Mouse (Mus musculus): ENCODE results near the gene Sec14l4. TPM values are rescaled to one million over a fixed set of nuclear protein-coding genes. Genes with fewer than 3 reads are reported as not detected.

The Sec14l4 gene
- polyA plus RNA-seq, 1 experiment: not detected

DNA sequence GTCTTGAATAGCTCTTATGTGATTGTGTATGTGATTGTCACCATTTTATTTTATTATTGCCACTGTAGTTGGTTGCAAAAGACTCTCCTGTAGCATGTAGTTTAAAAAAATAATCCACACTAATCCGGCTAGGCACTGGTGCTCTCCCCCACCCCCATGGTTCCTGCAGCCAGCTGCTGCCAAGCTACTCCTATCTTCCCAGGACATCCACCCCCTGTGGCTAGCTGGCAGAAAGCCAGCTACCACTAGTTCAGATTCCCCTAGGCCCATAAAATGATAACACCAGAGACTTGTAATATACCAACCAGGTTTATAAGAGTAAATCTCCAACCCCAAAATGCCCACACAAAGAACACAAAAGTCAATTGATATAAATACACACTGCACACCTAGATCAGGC is 55.0 kb downstream of the Sec14l4 start:
- no peaks in the 10 kb centered on the region for H3K79me2 ChIP-seq (ENCODE audit: control insufficient read depth, insufficient read depth)
- TF ChIP-seq MYOG (IDR thresholded peaks at IDR 0.05; ENCODE audit: control insufficient read depth, extremely low read depth, insufficient read length) (no peak), MAX (IDR thresholded peaks at IDR 0.05) (no peak), CTCF (IDR thresholded peaks at IDR 0.05; ENCODE audit: control insufficient read depth, insufficient read depth, insufficient read length) (no peak), CEBPB (IDR thresholded peaks at IDR 0.05; ENCODE audit: low read depth) (no peak), MYOD1 (IDR thresholded peaks at IDR 0.05; ENCODE audit: control insufficient read depth, insufficient read length, low read depth) (no peak), FOSL1 (IDR thresholded peaks at IDR 0.05; ENCODE audit: insufficient read depth, low read length, poor library complexity, severe bottlenecking) (no peak), USF1 (IDR thresholded peaks at IDR 0.05; ENCODE audit: low read depth) (no peak)
- no peaks in the 10 kb centered on the region for H3K36me3 ChIP-seq (ENCODE audit: control insufficient read depth, insufficient read depth)
- no peaks in the 10 kb centered on the region for H3K27me3 ChIP-seq (ENCODE audit: control insufficient read depth, insufficient read depth, insufficient read length)
- H3K4me3 ChIP-seq (ENCODE audit: insufficient read depth, poor library complexity, severe bottlenecking): no peak overlapping the region
- H3K79me3 ChIP-seq (ENCODE audit: low read depth): no peaks in the 10 kb centered on the region
- H3ac ChIP-seq (ENCODE audit: control insufficient read depth, insufficient read length, low read depth): no peak overlapping the region

- no peaks in the 10 kb centered on the region for H3K79me3 ChIP-seq (ENCODE audit: low read depth)
- no peaks in the 10 kb centered on the region for H3K79me2 ChIP-seq (ENCODE audit: control insufficient read depth, insufficient read depth)
- TF ChIP-seq MYOD1 (IDR thresholded peaks at IDR 0.05; ENCODE audit: control insufficient read depth, insufficient read length, low read depth) (no peak), MAX (IDR thresholded peaks at IDR 0.05) (no peak), USF1 (IDR thresholded peaks at IDR 0.05; ENCODE audit: low read depth) (no peak), FOSL1 (IDR thresholded peaks at IDR 0.05; ENCODE audit: insufficient read depth, low read length, poor library complexity, severe bottlenecking) (no peak), MYOG (IDR thresholded peaks at IDR 0.05; ENCODE audit: control insufficient read depth, extremely low read depth, insufficient read length) (no peak)
- no peaks in the 10 kb centered on the region for H3K36me3 ChIP-seq (ENCODE audit: control insufficient read depth, insufficient read depth)
- no peaks in the 10 kb centered on the region for H3K27me3 ChIP-seq (ENCODE audit: control insufficient read depth, insufficient read depth, insufficient read length)
- H3K4me3 ChIP-seq (ENCODE audit: insufficient read depth, poor library complexity, severe bottlenecking): no peak overlapping the region
- no peak overlapping the region for H3ac ChIP-seq (ENCODE audit: control insufficient read depth, insufficient read length, low read depth)
These were observed 56.0 kb downstream of the Sec14l4 start for GRCm38 (mm10) chr11:4087267-4087666.

GRCm38 (mm10) chr11:4093459-4094377 is 62.5 kb downstream of the Sec14l4 start:
- H3K27me3 ChIP-seq (ENCODE audit: control insufficient read depth, insufficient read depth, insufficient read length): no peaks in the 10 kb centered on the region
- TF ChIP-seq FOSL1 (IDR thresholded peaks at IDR 0.05; ENCODE audit: insufficient read depth, low read length, poor library complexity, severe bottlenecking) (no peak), MYOD1 (IDR thresholded peaks at IDR 0.05; ENCODE audit: control insufficient read depth, insufficient read length, low read depth) (no peak), MAX (IDR thresholded peaks at IDR 0.05) (no peak), MYOG (IDR thresholded peaks at IDR 0.05; ENCODE audit: control insufficient read depth, extremely low read depth, insufficient read length) (no peak), CTCF (IDR thresholded peaks at IDR 0.05; ENCODE audit: control insufficient read depth, insufficient read depth, insufficient read length) (no peak), USF1 (IDR thresholded peaks at IDR 0.05; ENCODE audit: low read depth) (no peak), CEBPB (IDR thresholded peaks at IDR 0.05; ENCODE audit: low read depth) (no peak)
- no peaks in the 10 kb centered on the region for H3K36me3 ChIP-seq (ENCODE audit: control insufficient read depth, insufficient read depth)
- H3K4me3 ChIP-seq (ENCODE audit: insufficient read depth, poor library complexity, severe bottlenecking): no peak overlapping the region
- H3ac ChIP-seq (ENCODE audit: control insufficient read depth, insufficient read length, low read depth): no peak overlapping the region
- no peaks in the 10 kb centered on the region for H3K79me2 ChIP-seq (ENCODE audit: control insufficient read depth, insufficient read depth)
- H3K79me3 ChIP-seq (ENCODE audit: low read depth): no peaks in the 10 kb centered on the region

DNA sequence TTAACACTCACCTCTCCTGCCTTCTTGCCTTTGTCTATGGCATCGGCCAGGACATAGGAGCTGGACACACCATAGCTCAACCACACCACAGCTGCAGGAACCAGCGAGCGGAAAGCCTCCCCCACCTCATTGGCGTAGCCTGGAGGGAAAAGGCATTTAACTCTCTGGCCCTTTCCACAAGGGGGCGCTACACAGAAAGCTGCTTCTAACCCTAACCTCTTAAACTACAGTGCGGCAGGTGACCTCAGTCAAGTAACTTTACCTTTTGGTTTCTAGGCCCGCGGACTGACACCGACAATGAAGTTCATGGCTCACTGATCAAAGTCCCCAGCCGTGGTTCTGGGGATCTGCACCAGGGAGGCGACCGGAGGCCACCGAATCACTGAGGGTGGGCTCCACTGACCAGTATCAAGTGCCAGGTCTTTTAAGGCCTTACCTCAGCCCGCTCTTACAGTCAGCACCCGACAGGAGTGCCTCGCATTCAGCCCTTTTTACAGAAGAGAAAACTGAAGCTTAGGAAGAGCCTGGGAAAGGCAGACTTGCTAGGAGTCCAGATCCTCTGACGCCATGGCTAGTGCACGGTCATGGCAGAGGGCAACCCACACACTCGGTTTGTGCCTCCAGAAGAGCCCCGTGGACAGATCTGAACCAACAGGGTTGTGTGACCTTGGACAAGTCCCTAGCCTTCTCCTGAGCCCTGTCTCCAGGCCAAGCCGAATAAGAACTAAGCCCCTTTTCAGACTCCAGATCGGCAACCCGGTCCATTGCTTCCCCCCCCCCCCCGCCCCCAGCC is 63.3 kb downstream of the Sec14l4 start:
- Histone ChIP-seq H3K27me3 (ENCODE audit: control insufficient read depth, insufficient read depth, insufficient read length) (no peaks in the 10 kb centered on the region), H3K36me3 (ENCODE audit: control insufficient read depth, insufficient read depth) (no peaks in the 10 kb centered on the region), H3K79me3 (ENCODE audit: low read depth) (no peaks in the 10 kb centered on the region), H3K79me2 (ENCODE audit: control insufficient read depth, insufficient read depth) (no peaks in the 10 kb centered on the region), H3ac (ENCODE audit: control insufficient read depth, insufficient read length, low read depth) (peak overlapping the region; percentile 53), H3K4me3 (ENCODE audit: insufficient read depth, poor library complexity, severe bottlenecking) (peak overlapping the region; percentile 34)
- TF ChIP-seq MAX (IDR thresholded peaks at IDR 0.05): no peak
- TF ChIP-seq MYOD1 (IDR thresholded peaks at IDR 0.05; ENCODE audit: control insufficient read depth, insufficient read length, low read depth): no peak
- TF ChIP-seq FOSL1 (IDR thresholded peaks at IDR 0.05; ENCODE audit: insufficient read depth, low read length, poor library complexity, severe bottlenecking): no peak
- no peak for TF ChIP-seq USF1 (IDR thresholded peaks at IDR 0.05; ENCODE audit: low read depth)
- peak; percentile 43 for TF ChIP-seq CTCF (IDR thresholded peaks at IDR 0.05; ENCODE audit: control insufficient read depth, insufficient read depth, insufficient read length)

DNA sequence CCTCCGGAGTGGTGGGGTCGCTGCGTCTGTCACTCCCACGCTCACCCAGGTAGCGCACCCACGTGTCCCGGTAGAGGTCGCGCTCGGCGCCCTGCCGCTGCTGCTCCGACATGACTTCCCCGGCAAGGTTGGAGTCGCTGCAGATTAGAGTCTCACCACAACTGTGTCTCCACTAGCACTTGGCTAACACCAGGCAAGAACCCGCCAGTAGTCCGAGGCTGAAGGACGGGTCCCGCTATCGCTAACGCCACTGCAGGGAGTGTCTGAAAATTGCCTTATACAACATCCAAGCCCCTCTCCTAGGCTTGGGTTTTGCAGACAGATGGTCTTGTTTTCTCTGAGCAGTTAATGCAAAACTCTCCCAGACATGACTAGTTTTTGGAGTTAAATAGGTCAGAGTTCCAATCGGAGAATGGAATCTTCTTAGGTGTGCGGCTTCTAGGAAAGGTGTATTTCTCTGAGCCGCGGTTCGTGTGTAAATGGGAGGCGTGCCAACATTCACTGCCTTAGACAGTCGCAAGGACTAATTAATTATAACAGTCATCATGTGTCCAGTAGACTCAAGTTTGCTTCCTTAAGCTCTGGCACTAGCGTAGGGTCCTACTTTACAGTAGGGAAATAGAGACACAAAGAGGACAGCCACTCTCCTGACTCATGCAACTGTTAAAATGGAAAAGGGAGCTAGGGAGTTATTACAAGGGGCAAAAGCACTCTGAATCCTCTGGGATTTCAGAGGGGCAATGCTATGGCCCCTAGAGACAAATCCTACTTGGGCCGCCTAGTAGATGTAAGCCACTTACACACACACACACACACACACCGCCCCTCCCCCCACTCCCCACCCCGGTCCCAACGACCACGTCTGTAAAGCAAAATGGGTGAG is 64.2 kb downstream of the Sec14l4 start, which contains the start of gene Mtfp1:
Mtfp1 (minus strand) TSS at position 275 of the 883 bp plus-strand sequence.
- TF ChIP-seq MAX (IDR thresholded peaks at IDR 0.05) (no peak), FOSL1 (IDR thresholded peaks at IDR 0.05; ENCODE audit: insufficient read depth, low read length, poor library complexity, severe bottlenecking) (no peak), CEBPB (IDR thresholded peaks at IDR 0.05; ENCODE audit: low read depth) (no peak), MYOG (IDR thresholded peaks at IDR 0.05; ENCODE audit: control insufficient read depth, extremely low read depth, insufficient read length) (no peak), CTCF (IDR thresholded peaks at IDR 0.05; ENCODE audit: control insufficient read depth, insufficient read depth, insufficient read length) (no peak), MYOD1 (IDR thresholded peaks at IDR 0.05; ENCODE audit: control insufficient read depth, insufficient read length, low read depth) (no peak), USF1 (IDR thresholded peaks at IDR 0.05; ENCODE audit: low read depth) (no peak)
- Histone ChIP-seq H3K36me3 (ENCODE audit: control insufficient read depth, insufficient read depth) (no peaks in the 10 kb centered on the region), H3K27me3 (ENCODE audit: control insufficient read depth, insufficient read depth, insufficient read length) (no peaks in the 10 kb centered on the region), H3K79me2 (ENCODE audit: control insufficient read depth, insufficient read depth) (no peaks in the 10 kb centered on the region), H3ac (ENCODE audit: control insufficient read depth, insufficient read length, low read depth) (peak within 1 kb of the TSS; percentile 75), H3K4me3 (ENCODE audit: insufficient read depth, poor library complexity, severe bottlenecking) (peak within 1 kb of the TSS; percentile 34), H3K79me3 (ENCODE audit: low read depth) (no peaks in the 10 kb centered on the region)
